Mouse (Mus musculus): ENCODE measurements around the gene Plcxd1. TPM values are rescaled to one million over a fixed set of nuclear protein-coding genes. Genes with fewer than 3 reads are reported as not detected.
"Not testable (repeated sequence)": the region's sequence is repeated elsewhere in the genome, so short reads cannot be mapped to it uniquely, and the experiment has no call there.

The Plcxd1 gene
- total and polyA plus RNA-seq, 2 experiments from 2014 or later, result 0.26 TPM; not detected in 1

- peaks cover 38% of the 10 kb centered on the region for H3K36me3 ChIP-seq (replicated peaks; ENCODE audit: control insufficient read depth, insufficient read depth, low read length)
- WGBS, result 95% methylated on average over 26 of the region's 26 CpGs
- H3K9me3 ChIP-seq (replicated peaks; ENCODE audit: control insufficient read depth, low read length), result no peaks in the 10 kb centered on the region
- DNase-seq (ENCODE audit: low spot score) (no peak), ATAC-seq (ENCODE audit: insufficient read depth, low read depth) (no peak)
- TF ChIP-seq CTCF (IDR thresholded peaks at IDR 0.05; ENCODE audit: low read depth), result no peak
- TF ChIP-seq EP300 (IDR thresholded peaks at IDR 0.05; ENCODE audit: low read depth), result no peak
- H3K4me3 ChIP-seq (ENCODE audit: low read depth, low read length), result peak overlapping the region; percentile 90; the same call in 1 of the 2 replicates
- H3K4me1 ChIP-seq (ENCODE audit: control insufficient read depth, insufficient read depth), result peaks cover 22% of the 10 kb centered on the region
- H3K4me2 ChIP-seq (ENCODE audit: low read depth, low read length), result peak overlapping the region; percentile 83
- H3K27me3 ChIP-seq (ENCODE audit: control insufficient read depth, insufficient read depth, low read length), result 0 out of 2 replicates have a peak, but pooled peaks cover 4% of the 10 kb centered on the region
- H3K27ac ChIP-seq (ENCODE audit: low read depth), result no peak overlapping the region
- H3K9ac ChIP-seq (replicated peaks; ENCODE audit: low read depth, low read length), result no peak overlapping the region
Measured at GRCm38 (mm10) chr5:110106140-110106871, 6.5 kb downstream of the Plcxd1 start.

- no peak; the same call in none of the 2 replicates for ATAC-seq (ENCODE audit: insufficient read depth, low read depth)
- H3K27ac ChIP-seq (ENCODE audit: low read depth), result peak overlapping the region; percentile 98
- H3K4me3 ChIP-seq (ENCODE audit: low read depth, low read length), result peak overlapping the region; percentile 90
- WGBS, result 21% methylated on average over 41 of the region's 41 CpGs
- TF ChIP-seq EP300 (IDR thresholded peaks at IDR 0.05; ENCODE audit: low read depth) (no peak), CTCF (IDR thresholded peaks at IDR 0.05; ENCODE audit: low read depth) (no peak)
- H3K9ac ChIP-seq (replicated peaks; ENCODE audit: low read depth, low read length), result peak overlapping the region; percentile 84
- H3K9me3 ChIP-seq (replicated peaks; ENCODE audit: control insufficient read depth, low read length), result no peaks in the 10 kb centered on the region
- H3K4me1 ChIP-seq (ENCODE audit: control insufficient read depth, insufficient read depth), result peaks cover 15% of the 10 kb centered on the region
- H3K27me3 ChIP-seq (ENCODE audit: control insufficient read depth, insufficient read depth, low read length), result no peaks in the 10 kb centered on the region
- peak; percentile 24 for DNase-seq (ENCODE audit: low spot score)
- peak overlapping the region; percentile 83 for H3K4me2 ChIP-seq (ENCODE audit: low read depth, low read length)
- peaks cover 38% of the 10 kb centered on the region for H3K36me3 ChIP-seq (replicated peaks; ENCODE audit: control insufficient read depth, insufficient read depth, low read length)
Measured at GRCm38 (mm10) chr5:110106901-110107564, 7.3 kb downstream of the Plcxd1 start.

GRCm38 (mm10) chr5:110107581-110108304 is 8.0 kb downstream of the Plcxd1 start, which contains the start of gene Gtpbp6:
Gene Gtpbp6, minus strand, starts transcription at chr5:110108197.
- 0% methylated on average over 71 of the region's 71 CpGs for WGBS
- ATAC-seq (ENCODE audit: insufficient read depth, low read depth), result peak; percentile 88
- peak within 1 kb of the TSS; percentile 98 for H3K27ac ChIP-seq (ENCODE audit: low read depth)
- peak within 1 kb of the TSS; percentile 83 for H3K4me2 ChIP-seq (ENCODE audit: low read depth, low read length)
- H3K9ac ChIP-seq (replicated peaks; ENCODE audit: low read depth, low read length), result peak within 1 kb of the TSS; percentile 84
- no peaks in the 10 kb centered on the region for H3K9me3 ChIP-seq (replicated peaks; ENCODE audit: control insufficient read depth, low read length)
- H3K4me1 ChIP-seq (ENCODE audit: control insufficient read depth, insufficient read depth), result peaks cover 12% of the 10 kb centered on the region
- H3K4me3 ChIP-seq (ENCODE audit: low read depth, low read length), result peak within 1 kb of the TSS; percentile 90
- no peaks in the 10 kb centered on the region for H3K27me3 ChIP-seq (ENCODE audit: control insufficient read depth, insufficient read depth, low read length)
- H3K36me3 ChIP-seq (replicated peaks; ENCODE audit: control insufficient read depth, insufficient read depth, low read length), result peaks cover 41% of the 10 kb centered on the region
- peak; percentile 95 for DNase-seq (ENCODE audit: low spot score)
- TF ChIP-seq CTCF (IDR thresholded peaks at IDR 0.05; ENCODE audit: low read depth) (no peak), EP300 (IDR thresholded peaks at IDR 0.05; ENCODE audit: low read depth) (no peak)

GRCm38 (mm10) chr5:110108305-110108628 is 8.5 kb downstream of the Plcxd1 start:
- Histone ChIP-seq H3K9me3 (replicated peaks; ENCODE audit: control insufficient read depth, low read length) (no peaks in the 10 kb centered on the region), H3K9ac (replicated peaks; ENCODE audit: low read depth, low read length) (no peak overlapping the region), H3K4me3 (ENCODE audit: low read depth, low read length) (peak overlapping the region; percentile 90), H3K4me1 (ENCODE audit: control insufficient read depth, insufficient read depth) (peaks cover 12% of the 10 kb centered on the region), H3K27me3 (ENCODE audit: control insufficient read depth, insufficient read depth, low read length) (no peaks in the 10 kb centered on the region), H3K4me2 (ENCODE audit: low read depth, low read length) (peak overlapping the region; percentile 83), H3K36me3 (replicated peaks; ENCODE audit: control insufficient read depth, insufficient read depth, low read length) (peaks cover 41% of the 10 kb centered on the region), H3K27ac (ENCODE audit: low read depth) (peak overlapping the region; percentile 98)
- WGBS, result 2% methylated on average over 7 of the region's 7 CpGs
- ATAC-seq (ENCODE audit: insufficient read depth, low read depth), result no peak
- no peak for DNase-seq (ENCODE audit: low spot score)
- no peak; the same call in 1 of the 2 replicates for TF ChIP-seq CTCF (IDR thresholded peaks at IDR 0.05; ENCODE audit: low read depth)

- 2% methylated on average over 12 of the region's 12 CpGs for WGBS
Measured at GRCm38 (mm10) chr5:110109991-110110441, 10.2 kb downstream of the Plcxd1 start, which contains the start of gene Zfp605. Gene Zfp605, plus strand, starts transcription at chr5:110110092.

GRCm38 (mm10) chr5:110122380-110122779 is 22.6 kb downstream of the Plcxd1 start:
- peaks cover 21% of the 10 kb centered on the region for H3K36me3 ChIP-seq (replicated peaks; ENCODE audit: control insufficient read depth, insufficient read depth, low read length)
- WGBS, result 83% methylated on average over 3 of the region's 3 CpGs
- not testable (repeated sequence) for H3K27me3 ChIP-seq (ENCODE audit: control insufficient read depth, insufficient read depth, low read length); H3K4me1 ChIP-seq (ENCODE audit: control insufficient read depth, insufficient read depth); ATAC-seq (ENCODE audit: insufficient read depth, low read depth); H3K9ac ChIP-seq (replicated peaks; ENCODE audit: low read depth, low read length); H3K9me3 ChIP-seq (replicated peaks; ENCODE audit: control insufficient read depth, low read length); H3K4me3 ChIP-seq (ENCODE audit: low read depth, low read length); DNase-seq (ENCODE audit: low spot score); H3K27ac ChIP-seq (ENCODE audit: low read depth); H3K4me2 ChIP-seq (ENCODE audit: low read depth, low read length)

More at GRCm38 (mm10) chr5:110109991-110110441, 10.2 kb downstream of the Plcxd1 start, which contains the start of gene Zfp605:
- DNase-seq (ENCODE audit: low spot score) (peak; percentile 88), ATAC-seq (ENCODE audit: insufficient read depth, low read depth) (peak; percentile 32)
- Histone ChIP-seq H3K27ac (ENCODE audit: low read depth) (peak within 1 kb of the TSS; percentile 73), H3K36me3 (replicated peaks; ENCODE audit: control insufficient read depth, insufficient read depth, low read length) (peaks cover 26% of the 10 kb centered on the region), H3K9ac (replicated peaks; ENCODE audit: low read depth, low read length) (peak within 1 kb of the TSS; percentile 49), H3K4me3 (ENCODE audit: low read depth, low read length) (peak within 1 kb of the TSS; percentile 63), H3K9me3 (replicated peaks; ENCODE audit: control insufficient read depth, low read length) (no peaks in the 10 kb centered on the region), H3K4me2 (ENCODE audit: low read depth, low read length) (peak within 1 kb of the TSS; percentile 73), H3K4me1 (ENCODE audit: control insufficient read depth, insufficient read depth) (peaks cover 12% of the 10 kb centered on the region), H3K27me3 (ENCODE audit: control insufficient read depth, insufficient read depth, low read length) (no peaks in the 10 kb centered on the region)
- TF ChIP-seq EP300 (IDR thresholded peaks at IDR 0.05; ENCODE audit: low read depth) (no peak), CTCF (IDR thresholded peaks at IDR 0.05; ENCODE audit: low read depth) (no peak)

All from heart, postnatal 0 days (tissue).